Mouse (Mus musculus) spleen, adult 12 weeks (tissue): ENCODE data around the gene Lmntd2.
A peak's percentile ranks its signal among the peaks of the same experiment; 100 is the strongest.

Experiments used
- DNase-seq: peaks from one replicate; pipeline ENCODE4 v3.0.0; 2022; ENCODE audit warnings: low spot score

Gene Lmntd2

DNA sequence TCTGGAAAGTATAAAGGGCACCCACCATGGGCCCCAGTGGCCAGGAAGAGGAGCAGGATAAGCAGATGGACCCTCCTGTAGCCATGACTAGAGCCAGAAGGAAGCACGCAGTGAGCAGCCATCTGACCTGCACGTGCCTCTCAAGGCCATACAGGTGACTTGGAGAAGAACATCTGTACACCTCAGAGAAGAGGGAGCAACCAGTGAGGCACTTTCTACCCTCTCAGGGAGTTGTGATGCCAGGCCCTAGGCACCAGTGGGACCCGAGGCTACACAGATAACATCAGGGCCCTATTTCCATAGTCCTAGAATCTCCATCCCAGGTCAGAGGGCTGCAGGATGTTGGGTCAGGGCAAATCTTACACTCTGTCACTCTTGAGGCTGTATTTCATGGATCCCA lies 23.7 kb downstream of the Lmntd2 start:
- no peak for DNase-seq

GRCm38 (mm10) chr7:141188733-141189132 lies 25.1 kb downstream of the Lmntd2 start:
- DNase-seq, result no peak

DNA sequence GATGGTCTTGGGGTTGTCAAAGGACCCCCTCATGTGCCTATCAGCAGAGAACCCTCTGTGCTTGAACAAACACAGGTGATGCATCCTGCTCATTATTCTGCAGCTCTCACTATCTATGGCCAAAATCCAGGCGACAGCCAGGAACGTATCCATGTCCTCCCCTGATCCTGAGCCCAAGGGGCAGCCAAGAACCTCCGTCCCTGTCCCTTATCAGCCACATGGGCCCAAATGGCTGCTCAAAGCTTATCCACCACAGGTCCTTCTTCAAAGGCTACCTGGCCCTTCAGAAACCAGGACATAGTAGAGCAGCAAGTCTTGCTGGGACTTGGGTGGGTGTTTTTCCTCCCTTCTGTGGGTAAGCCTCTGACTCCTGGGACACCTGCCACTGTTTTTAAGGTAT lies 25.7 kb downstream of the Lmntd2 start:
- no peak for DNase-seq

- DNase-seq, result peak; percentile 77
Measured at GRCm38 (mm10) chr7:141176173-141176572, 37.7 kb downstream of the Lmntd2 start.

DNA sequence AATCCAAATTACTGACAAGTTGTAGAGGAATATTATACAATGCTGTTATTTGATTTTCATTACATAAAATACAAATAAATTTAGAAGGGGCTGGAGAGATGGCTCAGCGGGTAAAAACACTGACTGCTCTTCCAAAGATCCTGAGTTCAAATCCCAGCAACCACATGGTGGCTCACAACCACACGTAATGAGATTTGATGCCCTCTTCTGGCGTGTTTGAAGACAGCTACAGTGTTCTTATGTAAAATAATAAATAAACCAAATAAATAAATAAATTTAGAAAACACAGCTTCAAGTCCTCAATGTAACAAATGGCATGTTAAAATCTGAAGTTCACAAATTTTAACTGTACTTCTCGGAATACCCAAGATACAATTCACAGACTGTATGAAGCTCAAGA lies 38.8 kb downstream of the Lmntd2 start:
- DNase-seq, result no peak

- DNase-seq, result no peak
Measured at GRCm38 (mm10) chr7:141173323-141173850, 40.5 kb downstream of the Lmntd2 start.

- DNase-seq, result peak; percentile 87
Measured at GRCm38 (mm10) chr7:141172116-141173006, 41.5 kb downstream of the Lmntd2 start, which contains the start of gene Rnh1. Rnh1 (minus strand) TSS chr7:141172857.

GRCm38 (mm10) chr7:141169866-141170265 lies 44.0 kb downstream of the Lmntd2 start:
- no peak for DNase-seq

- DNase-seq, result no peak
Measured at GRCm38 (mm10) chr7:141169300-141169699, 44.6 kb downstream of the Lmntd2 start.

DNA sequence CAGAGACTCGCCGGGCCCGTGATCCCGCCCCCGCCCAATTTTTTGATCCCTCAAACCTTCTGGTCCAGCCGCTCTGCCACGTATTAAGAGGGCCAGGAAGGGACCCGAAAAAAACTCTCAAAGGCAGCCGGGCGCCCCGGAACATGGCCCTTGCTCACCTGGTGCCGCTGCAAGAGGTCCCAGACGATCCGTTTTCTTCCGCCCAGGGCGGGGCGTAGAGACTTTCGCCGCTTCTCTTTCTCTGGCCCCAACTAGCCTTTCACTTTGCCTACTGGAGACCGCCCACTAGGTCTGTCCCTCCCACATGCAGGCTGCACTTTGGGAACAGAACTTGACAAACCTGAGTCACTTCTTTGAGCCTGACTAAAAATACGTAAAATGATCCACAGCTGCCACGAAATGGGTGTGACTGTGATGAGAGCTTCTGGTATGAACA lies 45.3 kb downstream of the Lmntd2 start:
- DNase-seq, result peak; percentile 61

- DNase-seq, result peak; percentile 42
Measured at GRCm38 (mm10) chr7:141167901-141168517, 45.9 kb downstream of the Lmntd2 start.

GRCm38 (mm10) chr7:141164850-141165249 lies 49.0 kb downstream of the Lmntd2 start:
- no peak for DNase-seq

DNA sequence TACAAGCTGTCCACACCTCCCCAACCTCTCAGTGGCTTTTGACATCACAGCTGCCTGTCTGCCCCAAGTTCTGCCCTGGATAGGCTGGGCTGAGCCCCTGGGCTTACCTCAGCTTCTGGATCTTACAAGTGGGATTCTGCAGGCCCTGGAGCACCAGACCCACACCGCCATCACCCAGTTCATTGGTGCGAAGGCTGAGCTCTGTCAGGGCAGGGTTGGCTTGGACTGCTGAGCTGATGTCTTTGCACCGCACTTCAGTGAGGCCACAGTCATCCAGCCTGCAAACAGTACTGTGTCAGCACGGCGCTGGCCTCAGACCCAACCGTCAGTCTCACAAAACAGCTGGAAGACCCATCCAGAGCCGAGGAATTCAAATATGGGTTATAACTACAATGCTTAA lies 49.5 kb downstream of the Lmntd2 start:
- DNase-seq, result no peak
